Mouse (Mus musculus): ENCODE data around the gene Slc43a1. TPM values are rescaled to one million over a fixed set of nuclear protein-coding genes. Genes with fewer than 3 reads are reported as not detected.
"Not testable (repeated sequence)": the region's sequence is repeated elsewhere in the genome, so short reads cannot be mapped to it uniquely, and the experiment has no call there.

Gene Slc43a1
- total and polyA plus RNA-seq, 3 experiments: 4.4 to 12.7 (median 10.1) TPM

- no peak for DNase-seq
Measured at GRCm38 (mm10) chr2:84895495-84896198, 57.0 kb downstream of the Slc43a1 start.

- DNase-seq: not testable (repeated sequence)
Measured at GRCm38 (mm10) chr2:84896686-84897085, 58.0 kb downstream of the Slc43a1 start.

GRCm38 (mm10) chr2:84912722-84913121 is 74.1 kb downstream of the Slc43a1 start:
- DNase-seq: no peak

Other genes starting within 250 kb of the Slc43a1 start
- 100 to 1,000 TPM; 112 to 135 TPM for gene Ctnnd1, start 188.1 kb upstream of the Slc43a1 start, total RNA-seq (2021)
- gene Ctnnd1, start 188.1 kb upstream of the Slc43a1 start, polyA plus RNA-seq (2012; rRNA removed): 20.4 and 25.8 TPM in 2 replicates
- gene Btbd18, start 179.8 kb upstream of the Slc43a1 start, total RNA-seq (2021): under 1 TPM in 1 of 2 experiments, not detected in 1; 0.09 TPM
- 0.03 TPM in 1 of 2 replicates, not detected in the other for gene Btbd18, start 179.8 kb upstream of the Slc43a1 start, polyA plus RNA-seq (2012; rRNA removed)
- gene Selenoh, start 168.1 kb upstream of the Slc43a1 start, total RNA-seq (2021): 10 to 100 TPM; 19.2 to 29.8 TPM
- gene Selenoh, start 168.1 kb upstream of the Slc43a1 start, polyA plus RNA-seq (2012; rRNA removed): 42.2 and 63.0 TPM in 2 replicates
- not detected for gene Gm28635, start 160.8 kb upstream of the Slc43a1 start, total RNA-seq (2021)
- gene Gm28635, start 160.8 kb upstream of the Slc43a1 start, polyA plus RNA-seq (2012; rRNA removed): not detected in 2 replicates
- 10 to 100 TPM; 24.3 to 24.8 TPM for gene Med19, start 160.4 kb upstream of the Slc43a1 start, total RNA-seq (2021)
- gene Med19, start 160.4 kb upstream of the Slc43a1 start, polyA plus RNA-seq (2012; rRNA removed): 12.3 and 15.1 TPM in 2 replicates
- 100 to 1,000 TPM; 168 to 175 TPM for gene Tmx2, start 159.7 kb upstream of the Slc43a1 start, total RNA-seq (2021)
- gene Tmx2, start 159.7 kb upstream of the Slc43a1 start, polyA plus RNA-seq (2012; rRNA removed): 32.0 and 157 TPM in 2 replicates
- 10 to 100 TPM; 61.7 to 74.4 TPM for gene Zdhhc5, start 123.7 kb upstream of the Slc43a1 start, total RNA-seq (2021)
- gene Zdhhc5, start 123.7 kb upstream of the Slc43a1 start, polyA plus RNA-seq (2012; rRNA removed): 37.5 and 46.3 TPM in 2 replicates
- 10 to 100 TPM; 11.4 to 16.8 TPM for gene Clp1, start 111.5 kb upstream of the Slc43a1 start, total RNA-seq (2021)
- gene Clp1, start 111.5 kb upstream of the Slc43a1 start, polyA plus RNA-seq (2012; rRNA removed): 5.1 and 5.3 TPM in 2 replicates
- 1 to 10 TPM; 3.8 to 7.2 TPM for gene Ypel4, start 104.8 kb upstream of the Slc43a1 start, total RNA-seq (2021)
- 9.8 and 17.2 TPM in 2 replicates for gene Ypel4, start 104.8 kb upstream of the Slc43a1 start, polyA plus RNA-seq (2012; rRNA removed)
- 1 to 10 TPM in 1 of 2 experiments, under 1 TPM in 1; 0.98 to 2.6 TPM for gene Gm19426, start 95.2 kb upstream of the Slc43a1 start, total RNA-seq (2021)
- 0.65 and 1.0 TPM in 2 replicates for gene Gm19426, start 95.2 kb upstream of the Slc43a1 start, polyA plus RNA-seq (2012; rRNA removed)
- gene Serping1, start 63.4 kb upstream of the Slc43a1 start, total RNA-seq (2021): 100 to 1,000 TPM in 1 of 2 experiments, 10 to 100 TPM in 1; 91.2 to 127 TPM
- gene Serping1, start 63.4 kb upstream of the Slc43a1 start, polyA plus RNA-seq (2012; rRNA removed): 129 and 154 TPM in 2 replicates
- gene Ube2l6, start 40.0 kb upstream of the Slc43a1 start, total RNA-seq (2021): 10 to 100 TPM; 15.7 to 18.8 TPM
- 13.8 and 15.1 TPM in 2 replicates for gene Ube2l6, start 40.0 kb upstream of the Slc43a1 start, polyA plus RNA-seq (2012; rRNA removed)
- gene Smtnl1, start 16.2 kb upstream of the Slc43a1 start, total RNA-seq (2021): not detected
- gene Smtnl1, start 16.2 kb upstream of the Slc43a1 start, polyA plus RNA-seq (2012; rRNA removed): not detected in 2 replicates
- 10 to 100 TPM; 38.5 to 59.6 TPM for gene Timm10, start 11.9 kb upstream of the Slc43a1 start, total RNA-seq (2021)
- 17.0 and 19.2 TPM in 2 replicates for gene Timm10, start 11.9 kb upstream of the Slc43a1 start, polyA plus RNA-seq (2012; rRNA removed)
- 1 to 10 TPM; 1.1 to 1.5 TPM for gene Rtn4rl2, start 47.9 kb downstream of the Slc43a1 start, total RNA-seq (2021)
- gene Rtn4rl2, start 47.9 kb downstream of the Slc43a1 start, polyA plus RNA-seq (2012; rRNA removed): 11.5 and 17.5 TPM in 2 replicates
- 10 to 100 TPM; 62.5 to 80.9 TPM for gene Slc43a3, start 97.7 kb downstream of the Slc43a1 start, total RNA-seq (2021)
- gene Slc43a3, start 97.7 kb downstream of the Slc43a1 start, polyA plus RNA-seq (2012; rRNA removed): 57.5 and 59.7 TPM in 2 replicates
- gene Prg2, start 141.6 kb downstream of the Slc43a1 start, total RNA-seq (2021): not detected
- not detected in 2 replicates for gene Prg2, start 141.6 kb downstream of the Slc43a1 start, polyA plus RNA-seq (2012; rRNA removed)
- not detected for gene Prg3, start 149.4 kb downstream of the Slc43a1 start, total RNA-seq (2021)
- not detected in 2 replicates for gene Prg3, start 149.4 kb downstream of the Slc43a1 start, polyA plus RNA-seq (2012; rRNA removed)
- gene Ssrp1, start 198.4 kb downstream of the Slc43a1 start, total RNA-seq (2021): 100 to 1,000 TPM; 105 to 125 TPM
- gene Ssrp1, start 198.4 kb downstream of the Slc43a1 start, polyA plus RNA-seq (2012; rRNA removed): 78.7 and 92.2 TPM in 2 replicates
- 1 to 10 TPM; 1.1 to 1.4 TPM for gene P2rx3, start 198.6 kb downstream of the Slc43a1 start, total RNA-seq (2021)
- 0.54 and 0.83 TPM in 2 replicates for gene P2rx3, start 198.6 kb downstream of the Slc43a1 start, polyA plus RNA-seq (2012; rRNA removed)
- 100 to 1,000 TPM in 1 of 2 experiments, 10 to 100 TPM in 1; 87.8 to 114 TPM for gene Tnks1bp1, start 209.2 kb downstream of the Slc43a1 start, total RNA-seq (2021)
- 66.5 and 78.9 TPM in 2 replicates for gene Tnks1bp1, start 209.2 kb downstream of the Slc43a1 start, polyA plus RNA-seq (2012; rRNA removed)

Data from adrenal gland, adult 2 months (tissue).